Mouse (Mus musculus) MEL (cell line): ENCODE data around the gene Snx18.

Experiments used
- CTCF ChIP-seq, 3 experiments: IDR thresholded peaks in 2 of 3; conservative IDR thresholded peaks in 1 of 3; 2 replicates each; pipeline ENCODE4 v1.5.1; 2011 to 2012; ENCODE audit warnings: low read length in 3 of 3, low read depth in 2 of 3, mild to moderate bottlenecking in 2 of 3, improper control_type of control experiment in 1 of 3, inconsistent platforms in 1 of 3, mixed read lengths in 1 of 3, moderate library complexity in 1 of 3; ENCODE audit not compliant: control insufficient read depth in 1 of 3, insufficient read depth in 1 of 3, poor library complexity in 1 of 3, severe bottlenecking in 1 of 3
- HCFC1 ChIP-seq: IDR thresholded peaks from 2 replicates; pipeline ENCODE4 v1.6.1; 2012; ENCODE audit warnings: low read depth, mild to moderate bottlenecking, inconsistent platforms, low read length, improper control_type of control experiment, moderate library complexity
- MAX ChIP-seq: IDR thresholded peaks from 2 replicates; pipeline ENCODE4 v1.6.1; 2011; ENCODE audit warnings: low read length, improper control_type of control experiment
- POLR2A ChIP-seq, 2 experiments: IDR thresholded peaks; 2 replicates each; pipeline ENCODE4 v1.6.1; 2011 to 2012; ENCODE audit warnings: low read length in 2 of 2, mild to moderate bottlenecking in 2 of 2, control low read depth in 1 of 2, improper control_type of control experiment in 1 of 2, low read depth in 1 of 2, moderate library complexity in 1 of 2; ENCODE audit not compliant: control insufficient read depth in 1 of 2, insufficient read depth in 1 of 2, poor library complexity in 1 of 2

DNA sequence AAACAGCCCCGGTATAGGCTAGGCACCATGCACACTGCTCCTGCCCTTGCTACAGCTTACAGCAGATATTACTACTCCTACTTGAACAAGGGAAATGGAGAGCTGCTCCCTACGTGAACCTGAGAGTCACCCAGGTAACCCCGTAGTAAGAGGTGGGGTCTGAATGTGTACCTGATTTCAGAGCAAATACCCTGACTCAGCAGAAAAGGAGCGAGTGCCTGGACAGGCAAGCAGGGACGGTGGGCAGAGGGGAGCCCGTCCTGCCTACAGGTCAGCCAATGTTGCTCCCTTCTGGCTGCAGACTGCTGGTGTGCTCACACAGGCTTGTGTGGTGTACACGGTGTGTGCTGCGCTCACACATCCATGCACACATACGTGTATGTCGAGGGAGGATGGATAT, 20.7 kb downstream of the Snx18 start:
- no peak for TF ChIP-seq MAX
- TF ChIP-seq POLR2A (IDR thresholded peaks at IDR 0.05; ENCODE audit: control insufficient read depth in 1 of 2, insufficient read depth in 1 of 2, low read depth in 1 of 2, low read length in 2 of 2, poor library complexity in 1 of 2) = no peak
- no peak for TF ChIP-seq CTCF (IDR thresholded peaks at IDR 0.05 in 2 of 3, conservative IDR thresholded peaks at IDR 0.05 in 1 of 3; ENCODE audit: control insufficient read depth in 1 of 3, insufficient read depth in 1 of 3, low read depth in 2 of 3, low read length in 3 of 3, poor library complexity in 1 of 3, severe bottlenecking in 1 of 3)
- TF ChIP-seq HCFC1 = no peak
